Mouse (Mus musculus): Measurements from ENCODE around the gene Trappc1.
"Not testable (repeated sequence)": the region's sequence is repeated elsewhere in the genome, so short reads cannot be mapped to it uniquely, and the experiment has no call there.

DNA sequence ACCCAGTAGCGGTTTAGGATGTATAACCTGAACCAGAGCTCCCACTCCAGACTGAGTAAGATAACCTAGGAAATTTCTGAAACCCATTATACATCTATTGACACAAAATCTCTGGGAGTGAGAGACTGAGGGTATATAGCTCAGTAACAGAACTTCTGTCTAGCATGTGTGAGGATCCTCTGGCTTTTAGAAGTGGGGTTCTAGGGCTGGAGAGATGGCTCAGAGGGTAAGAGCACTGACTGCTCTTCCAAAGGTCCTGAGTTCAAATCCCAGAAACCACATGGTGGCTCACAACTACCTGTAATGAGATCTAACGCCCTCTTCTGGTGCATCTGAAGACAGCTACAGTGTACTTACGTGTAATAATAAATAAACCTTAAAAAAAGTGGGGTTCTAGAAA lies 5.8 kb upstream of the Trappc1 start:
- not testable (repeated sequence) for TF ChIP-seq ZC3H11A (IDR thresholded peaks at IDR 0.05; ENCODE audit: low read depth, low read length); ZKSCAN1 (IDR thresholded peaks at IDR 0.05; ENCODE audit: borderline replicate concordance, low read depth, low read length); EP300 (IDR thresholded peaks at IDR 0.05; ENCODE audit: low read length); RCOR1 (conservative IDR thresholded peaks at IDR 0.05; ENCODE audit: low read depth, low read length); POLR2A (IDR thresholded peaks at IDR 0.05; ENCODE audit: low read depth, low read length); CTCF (conservative IDR thresholded peaks at IDR 0.05 in 1 of 2, IDR thresholded peaks at IDR 0.05 in 1 of 2; ENCODE audit: low read depth in 2 of 2, low read length in 2 of 2); CHD2 (IDR thresholded peaks at IDR 0.05; ENCODE audit: low read length); ELF1 (IDR thresholded peaks at IDR 0.05; ENCODE audit: low read depth, low read length); ZMIZ1 (IDR thresholded peaks at IDR 0.05; ENCODE audit: low read depth, low read length); IRF4 (IDR thresholded peaks at IDR 0.05; ENCODE audit: low read depth, low read length); NELFE (IDR thresholded peaks at IDR 0.05; ENCODE audit: low read depth, low read length); USF2 (conservative IDR thresholded peaks at IDR 0.05; ENCODE audit: low read depth, low read length)

All from CH12.LX (cell line).